Mouse (Mus musculus) ES-Bruce4 (cell line): ENCODE results near the gene Emp1.

Experiments used
- CTCF ChIP-seq: IDR thresholded peaks from one replicate; pipeline ENCODE4 v1.8.1; 2011; ENCODE audit warnings: low read depth, low read length
- POLR2A ChIP-seq: IDR thresholded peaks from one replicate; pipeline ENCODE4 v1.8.1; 2011; ENCODE audit warnings: low read length; ENCODE audit not compliant: insufficient read depth

GRCm38 (mm10) chr6:135319431-135319933 is 42.9 kb upstream of the Emp1 start:
- no peak for TF ChIP-seq CTCF
- no peak for TF ChIP-seq POLR2A
